Mouse (Mus musculus) forebrain, embryonic 10.5 days (tissue): ENCODE measurements at regions not wholly inside any gene's neighbourhood (a gene's known extent, or its start where the extent isn't known, plus 50 kb on each side); places are given as distances from the start of the nearest gene placed in this dataset.

Experiments
- DNase-seq: peaks from one replicate; pipeline ENCODE4 v3.0.0-alpha.2; 2017; ENCODE audit warnings: low spot score; ENCODE audit errors: extremely low spot score
- H3K27ac ChIP-seq: fragments of 300-500 bp; sonication (generic); 2 replicates; pipeline ENCODE4 v1.5.1; 2016; ENCODE audit warnings: mild to moderate bottlenecking
- H3K27me3 ChIP-seq: fragments of 300-500 bp; sonication (generic); 2 replicates; pipeline ENCODE4 v1.6.1; 2016; ENCODE audit warnings: mild to moderate bottlenecking; ENCODE audit not compliant: poor library complexity, severe bottlenecking
- H3K36me3 ChIP-seq: fragments of 300-500 bp; sonication (generic); replicated peaks from 2 replicates; pipeline ENCODE4 v1.6.1; 2016; ENCODE audit warnings: mild to moderate bottlenecking, moderate library complexity
- H3K4me1 ChIP-seq: fragments of 300-500 bp; sonication (generic); 2 replicates; pipeline ENCODE4 v1.6.1; 2016
- H3K4me3 ChIP-seq: fragments of 300-500 bp; sonication (generic); 2 replicates; pipeline ENCODE4 v1.5.1; 2016; ENCODE audit warnings: mild to moderate bottlenecking, moderate library complexity
- H3K9me3 ChIP-seq: fragments of 300-500 bp; sonication (generic); 2 replicates; pipeline ENCODE4 v1.6.1; 2016; ENCODE audit warnings: mild to moderate bottlenecking, moderate library complexity
- WGBS: fragments of 180-500 bp; shearing (Covaris S2); methylation state at CpG from one replicate; pipeline ENCODE4 v1.1.7; 2016; 5-methylcytosine and 5-hydroxymethylcytosine counted together

GRCm38 (mm10) chr10:16438414-16438813 is 1284.6 kb upstream of the Cited2 start:
- no peak for DNase-seq

GRCm38 (mm10) chr10:16440932-16441640 is 1281.9 kb upstream of the Cited2 start:
- no peak overlapping the region for H3K27ac ChIP-seq
- H3K4me1 ChIP-seq, result peaks cover 12% of the 10 kb centered on the region
- H3K36me3 ChIP-seq, result no peaks in the 10 kb centered on the region
- DNase-seq, result no peak
- no peaks in the 10 kb centered on the region for H3K27me3 ChIP-seq
- H3K9me3 ChIP-seq, result no peaks in the 10 kb centered on the region
- WGBS, result 68% methylated on average over 3 of the region's 3 CpGs
- H3K4me3 ChIP-seq, result no peak overlapping the region

More at GRCm38 (mm10) chr10:16438414-16438813, 1284.6 kb upstream of the Cited2 start:
- Histone ChIP-seq H3K27ac (no peak overlapping the region), H3K4me1 (peaks cover 12% of the 10 kb centered on the region), H3K4me3 (no peak overlapping the region), H3K9me3 (no peaks in the 10 kb centered on the region), H3K27me3 (no peaks in the 10 kb centered on the region), H3K36me3 (no peaks in the 10 kb centered on the region)
- WGBS, result 90% methylated on average over 4 of the region's 4 CpGs

GRCm38 (mm10) chr10:16441661-16442072 is 1281.4 kb upstream of the Cited2 start:
- Histone ChIP-seq H3K4me1 (peaks cover 12% of the 10 kb centered on the region), H3K27ac (no peak overlapping the region), H3K36me3 (no peaks in the 10 kb centered on the region), H3K9me3 (no peaks in the 10 kb centered on the region), H3K27me3 (no peaks in the 10 kb centered on the region), H3K4me3 (no peak overlapping the region)
- DNase-seq, result no peak
- 84% methylated on average over 2 of the region's 2 CpGs for WGBS

GRCm38 (mm10) chr10:16443901-16444300 is 1279.1 kb upstream of the Cited2 start:
- H3K4me1 ChIP-seq, result peaks cover 12% of the 10 kb centered on the region
- no peak overlapping the region for H3K27ac ChIP-seq
- DNase-seq, result no peak
- no peaks in the 10 kb centered on the region for H3K27me3 ChIP-seq
- H3K9me3 ChIP-seq, result no peaks in the 10 kb centered on the region
- H3K36me3 ChIP-seq, result no peaks in the 10 kb centered on the region
- H3K4me3 ChIP-seq, result no peak overlapping the region

- H3K4me3 ChIP-seq, result no peak overlapping the region
- H3K27me3 ChIP-seq, result no peaks in the 10 kb centered on the region
- peaks cover 3% of the 10 kb centered on the region; the same call in 1 of the 2 replicates for H3K4me1 ChIP-seq
- no peak for DNase-seq
- 89% methylated on average over 3 of the region's 3 CpGs for WGBS
- no peak overlapping the region for H3K27ac ChIP-seq
- H3K36me3 ChIP-seq, result no peaks in the 10 kb centered on the region
- no peaks in the 10 kb centered on the region for H3K9me3 ChIP-seq
These were observed 1255.1 kb upstream of the Cited2 start for GRCm38 (mm10) chr10:16467935-16468334.

GRCm38 (mm10) chr10:16469711-16470110 is 1253.3 kb upstream of the Cited2 start:
- no peak overlapping the region for H3K4me3 ChIP-seq
- H3K27me3 ChIP-seq, result no peaks in the 10 kb centered on the region
- peaks cover 3% of the 10 kb centered on the region; the same call in 1 of the 2 replicates for H3K4me1 ChIP-seq
- no peaks in the 10 kb centered on the region for H3K9me3 ChIP-seq
- H3K27ac ChIP-seq, result no peak overlapping the region
- H3K36me3 ChIP-seq, result no peaks in the 10 kb centered on the region
- WGBS, result 71% methylated on average over 1 of the region's 1 CpGs
- no peak for DNase-seq

GRCm38 (mm10) chr10:16473952-16474521 is 1249.0 kb upstream of the Cited2 start:
- DNase-seq, result no peak
- no peaks in the 10 kb centered on the region for H3K36me3 ChIP-seq
- 88% methylated on average over 1 of the region's 1 CpGs for WGBS
- H3K27ac ChIP-seq, result no peak overlapping the region
- no peaks in the 10 kb centered on the region for H3K9me3 ChIP-seq
- H3K4me3 ChIP-seq, result no peak overlapping the region
- no peaks in the 10 kb centered on the region for H3K27me3 ChIP-seq
- no peaks in the 10 kb centered on the region for H3K4me1 ChIP-seq

GRCm38 (mm10) chr10:16498580-16498979 is 1224.4 kb upstream of the Cited2 start:
- Histone ChIP-seq H3K9me3 (no peaks in the 10 kb centered on the region), H3K36me3 (no peaks in the 10 kb centered on the region), H3K4me1 (no peaks in the 10 kb centered on the region), H3K27ac (no peak overlapping the region), H3K4me3 (no peak overlapping the region), H3K27me3 (no peaks in the 10 kb centered on the region)
- WGBS, result 82% methylated on average over 1 of the region's 1 CpGs
- DNase-seq, result no peak

GRCm38 (mm10) chr10:16507681-16508080 is 1215.3 kb upstream of the Cited2 start:
- H3K4me3 ChIP-seq, result no peak overlapping the region
- no peak overlapping the region for H3K27ac ChIP-seq
- no peaks in the 10 kb centered on the region for H3K36me3 ChIP-seq
- H3K4me1 ChIP-seq, result no peaks in the 10 kb centered on the region
- no peak for DNase-seq
- no peaks in the 10 kb centered on the region for H3K9me3 ChIP-seq
- WGBS, result 90% methylated on average over 2 of the region's 2 CpGs
- no peaks in the 10 kb centered on the region for H3K27me3 ChIP-seq

GRCm38 (mm10) chr10:16508161-16508560 is 1214.9 kb upstream of the Cited2 start:
- Histone ChIP-seq H3K27me3 (no peaks in the 10 kb centered on the region), H3K27ac (no peak overlapping the region), H3K9me3 (no peaks in the 10 kb centered on the region), H3K36me3 (no peaks in the 10 kb centered on the region), H3K4me1 (no peaks in the 10 kb centered on the region), H3K4me3 (no peak overlapping the region)
- 82% methylated on average over 6 of the region's 6 CpGs for WGBS
- DNase-seq, result no peak

- H3K4me3 ChIP-seq, result no peak overlapping the region
- WGBS, result 81% methylated on average over 2 of the region's 2 CpGs
- H3K36me3 ChIP-seq, result no peaks in the 10 kb centered on the region
- H3K27me3 ChIP-seq, result no peaks in the 10 kb centered on the region
- H3K27ac ChIP-seq, result no peak overlapping the region
- no peaks in the 10 kb centered on the region for H3K4me1 ChIP-seq
- H3K9me3 ChIP-seq, result no peaks in the 10 kb centered on the region
- DNase-seq, result no peak
These were observed 1208.4 kb upstream of the Cited2 start for GRCm38 (mm10) chr10:16514656-16515055.

GRCm38 (mm10) chr10:16521895-16522294 is 1201.1 kb upstream of the Cited2 start:
- Histone ChIP-seq H3K4me3 (no peak overlapping the region), H3K27ac (no peak overlapping the region), H3K27me3 (no peaks in the 10 kb centered on the region), H3K9me3 (no peaks in the 10 kb centered on the region), H3K4me1 (no peaks in the 10 kb centered on the region), H3K36me3 (no peaks in the 10 kb centered on the region)
- DNase-seq, result no peak

GRCm38 (mm10) chr10:16524101-16524500 is 1198.9 kb upstream of the Cited2 start:
- Histone ChIP-seq H3K4me1 (no peaks in the 10 kb centered on the region), H3K27me3 (no peaks in the 10 kb centered on the region), H3K9me3 (no peaks in the 10 kb centered on the region), H3K36me3 (no peaks in the 10 kb centered on the region), H3K27ac (no peak overlapping the region), H3K4me3 (no peak overlapping the region)
- WGBS, result 91% methylated on average over 1 of the region's 1 CpGs
- DNase-seq, result no peak
